Mouse (Mus musculus) B cell, adult (primary cell): ENCODE measurements around the gene Gm7356. TPM values are rescaled to one million over a fixed set of nuclear protein-coding genes. Genes with fewer than 3 reads are reported as not detected.

Source experiments
- total RNA-seq: library from RNA; stranded (reverse); gene quantifications from 4 replicates; pipeline ENCODE4 v1.2.4, GENCODE M21; 2023; ENCODE audit not compliant: inconsistent age

Gm7356 gene
- not detected in 4 replicates for total RNA-seq

GRCm38 (mm10) chr17:14003604-14004003, at the start of gene Gm7356:
Gene Gm7356 (minus strand): TSS chr17:14003704.

Other genes starting within 250 kb of the Gm7356 start
- gene Afdn, start 243.2 kb downstream of the Gm7356 start, total RNA-seq = 0.72 to 2.2 TPM (median 1.5 TPM) in 4 replicates
- gene Tcte2, start 241.9 kb downstream of the Gm7356 start, total RNA-seq = not detected in 4 replicates
- not detected in 4 replicates for gene Gm7168, start 55.3 kb downstream of the Gm7356 start, total RNA-seq
- not detected in 4 replicates for gene Gm7358, start 55.8 kb upstream of the Gm7356 start, total RNA-seq
- not detected in 4 replicates for gene Dact2, start 200.6 kb upstream of the Gm7356 start, total RNA-seq